Mouse (Mus musculus): ENCODE measurements at regions not wholly inside any gene's neighbourhood (a gene's known extent, or its start where the extent isn't known, plus 50 kb on each side); places are given as distances from the start of the nearest gene placed in this dataset.

DNA sequence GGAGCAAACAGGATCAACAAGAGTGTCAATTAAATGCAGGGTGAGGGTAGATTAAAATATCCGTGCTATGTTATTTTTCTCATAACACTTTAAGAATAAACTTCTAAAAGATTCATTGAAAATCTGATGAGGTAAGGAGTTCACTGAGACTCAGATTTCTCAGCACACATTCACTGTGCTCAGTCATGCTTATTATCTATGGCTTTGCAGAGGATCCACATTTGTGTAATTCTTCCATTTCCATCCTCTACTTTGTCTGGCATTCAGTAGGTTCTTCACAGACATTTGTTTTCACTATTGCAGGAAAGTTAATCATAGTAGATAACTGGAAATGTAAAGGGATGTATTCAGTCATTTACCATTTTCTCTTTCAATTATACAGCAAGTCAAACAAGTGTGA, 131.8 kb downstream of the Gm9733 start:
- no peak for TF ChIP-seq CTCF (IDR thresholded peaks at IDR 0.05; ENCODE audit: low read depth)
- 68% methylated on average over 1 of the region's 1 CpGs for WGBS

DNA sequence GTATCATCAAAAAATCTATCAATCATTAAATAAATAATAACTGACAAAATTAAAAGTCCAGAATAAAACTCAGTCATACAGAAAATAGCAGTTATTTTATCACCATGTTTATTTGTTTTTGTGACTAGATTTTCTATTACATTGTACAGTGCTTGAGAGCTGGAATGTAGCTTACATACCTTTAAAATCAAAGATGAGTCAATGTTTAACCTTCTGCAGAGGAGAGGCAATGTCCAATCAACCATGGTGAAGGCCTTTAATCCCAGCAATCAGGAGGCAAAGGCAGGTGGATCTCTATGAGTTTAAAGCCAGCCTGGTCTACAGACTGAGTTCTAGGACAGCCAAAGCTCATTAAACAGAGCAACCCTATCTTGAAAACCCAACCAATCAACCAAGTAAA, 131.1 kb downstream of the Gm9733 start:
- Histone ChIP-seq H3K9me3 (ENCODE audit: low read length) (no peaks in the 10 kb centered on the region), H3K9ac (replicated peaks; ENCODE audit: low read length) (no peak overlapping the region), H3K27ac (no peak overlapping the region), H3K4me1 (ENCODE audit: insufficient read depth, low read length) (no peaks in the 10 kb centered on the region), H3K27me3 (ENCODE audit: insufficient read depth, low read length) (no peaks in the 10 kb centered on the region), H3K4me2 (ENCODE audit: low read depth, low read length) (no peak overlapping the region), H3K4me3 (ENCODE audit: low read length) (no peak overlapping the region), H3K36me3 (ENCODE audit: insufficient read depth, low read length) (no peaks in the 10 kb centered on the region)
- DNase-seq (ENCODE audit: low spot score) (no peak), ATAC-seq (no peak)
- no peak for TF ChIP-seq CTCF (IDR thresholded peaks at IDR 0.05; ENCODE audit: low read depth)

More for the DNA sequence above, 131.8 kb downstream of the Gm9733 start:
- no peaks in the 10 kb centered on the region for H3K27me3 ChIP-seq (ENCODE audit: insufficient read depth, low read length)
- no peaks in the 10 kb centered on the region for H3K4me1 ChIP-seq (ENCODE audit: insufficient read depth, low read length)
- no peaks in the 10 kb centered on the region for H3K9me3 ChIP-seq (ENCODE audit: low read length)
- no peak overlapping the region for H3K4me2 ChIP-seq (ENCODE audit: low read depth, low read length)
- ATAC-seq (no peak), DNase-seq (ENCODE audit: low spot score) (no peak)
- no peaks in the 10 kb centered on the region for H3K36me3 ChIP-seq (ENCODE audit: insufficient read depth, low read length)
- H3K9ac ChIP-seq (replicated peaks; ENCODE audit: low read length) = no peak overlapping the region
- no peak overlapping the region for H3K4me3 ChIP-seq (ENCODE audit: low read length)
- no peak overlapping the region for H3K27ac ChIP-seq

DNA sequence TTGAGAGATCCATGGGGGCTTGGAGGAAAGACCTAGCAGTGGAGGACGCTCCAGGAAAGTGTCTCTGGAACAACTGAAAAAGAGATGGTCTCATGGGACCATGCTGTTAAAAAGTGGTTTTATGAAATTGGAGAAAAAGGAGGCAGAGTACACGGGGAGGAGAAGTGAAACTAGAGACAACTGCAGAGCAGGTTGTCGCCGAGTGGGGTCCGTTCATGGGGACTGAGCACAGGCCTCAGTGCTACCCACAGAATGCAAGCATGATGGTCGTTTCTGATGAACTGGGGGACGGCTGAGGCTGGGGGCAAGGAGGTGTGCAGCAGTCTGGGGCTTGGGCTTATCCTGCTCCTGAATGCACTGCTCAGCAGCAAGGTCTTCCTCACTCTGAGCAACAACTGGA, 129.3 kb downstream of the Gm9733 start:
- no peaks in the 10 kb centered on the region for H3K9me3 ChIP-seq (ENCODE audit: low read length)
- ATAC-seq (no peak), DNase-seq (ENCODE audit: low spot score) (no peak)
- H3K9ac ChIP-seq (replicated peaks; ENCODE audit: low read length) = no peak overlapping the region
- no peak overlapping the region for H3K27ac ChIP-seq
- H3K4me2 ChIP-seq (ENCODE audit: low read depth, low read length) = no peak overlapping the region
- H3K36me3 ChIP-seq (ENCODE audit: insufficient read depth, low read length) = no peaks in the 10 kb centered on the region
- 80% methylated on average over 7 of the region's 7 CpGs for WGBS
- no peaks in the 10 kb centered on the region for H3K27me3 ChIP-seq (ENCODE audit: insufficient read depth, low read length)
- no peaks in the 10 kb centered on the region for H3K4me1 ChIP-seq (ENCODE audit: insufficient read depth, low read length)
- TF ChIP-seq CTCF (IDR thresholded peaks at IDR 0.05; ENCODE audit: low read depth) = no peak
- no peak overlapping the region for H3K4me3 ChIP-seq (ENCODE audit: low read length)

DNA sequence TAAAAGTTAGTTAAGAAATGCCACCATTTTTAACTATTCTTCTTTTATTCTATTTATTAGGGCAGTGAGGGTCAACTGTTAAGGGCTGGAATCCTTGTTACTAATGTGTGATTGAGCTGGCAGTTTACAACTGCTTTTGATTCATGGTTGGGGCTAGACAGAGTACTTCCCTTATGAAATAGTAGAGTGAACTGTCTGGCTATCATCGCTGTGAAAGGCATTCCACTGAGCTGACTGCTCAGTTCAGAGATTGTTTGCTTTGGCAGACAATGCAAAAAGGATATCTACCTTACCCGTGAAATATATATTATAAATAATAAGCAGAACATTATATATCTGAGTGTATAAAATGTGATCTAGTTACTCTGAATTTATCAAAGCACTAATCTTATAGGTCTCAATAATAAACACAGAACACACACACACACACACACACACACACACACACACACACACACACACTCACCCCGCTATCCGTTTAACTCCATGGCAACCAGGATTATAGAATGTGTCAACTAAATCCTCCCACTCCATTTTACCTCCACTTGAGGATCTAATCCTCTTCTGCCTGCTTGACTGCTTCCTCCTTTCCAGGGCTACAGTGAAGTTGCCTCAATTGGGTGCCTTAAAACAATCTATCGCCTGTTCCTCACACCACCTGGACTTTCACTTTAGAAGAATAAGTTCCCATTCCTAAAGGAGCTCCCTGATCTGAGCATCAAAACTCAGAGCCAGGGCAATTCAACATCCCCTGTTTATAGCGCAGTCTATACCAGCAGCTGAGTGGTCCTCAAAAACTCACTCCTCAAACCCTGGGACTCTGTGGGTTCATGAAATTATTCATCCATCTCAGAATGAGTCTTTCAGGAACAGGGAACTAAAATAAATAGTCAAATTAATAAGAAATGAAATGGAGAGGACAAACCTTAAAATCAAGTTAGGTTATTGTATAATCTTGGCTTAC, 126.6 kb downstream of the Gm9733 start:
- Histone ChIP-seq H3K27ac (no peak overlapping the region), H3K9ac (replicated peaks; ENCODE audit: low read length) (no peak overlapping the region), H3K9me3 (ENCODE audit: low read length) (no peaks in the 10 kb centered on the region), H3K36me3 (ENCODE audit: insufficient read depth, low read length) (no peaks in the 10 kb centered on the region), H3K4me1 (ENCODE audit: insufficient read depth, low read length) (no peaks in the 10 kb centered on the region), H3K27me3 (ENCODE audit: insufficient read depth, low read length) (no peaks in the 10 kb centered on the region), H3K4me2 (ENCODE audit: low read depth, low read length) (no peak overlapping the region), H3K4me3 (ENCODE audit: low read length) (no peak overlapping the region)
- WGBS = 61% methylated on average over 6 of the region's 6 CpGs
- TF ChIP-seq CTCF (IDR thresholded peaks at IDR 0.05; ENCODE audit: low read depth) = no peak
- ATAC-seq (peak; percentile 66; the same call in 1 of the 2 replicates), DNase-seq (ENCODE audit: low spot score) (peak; percentile 14)

DNA sequence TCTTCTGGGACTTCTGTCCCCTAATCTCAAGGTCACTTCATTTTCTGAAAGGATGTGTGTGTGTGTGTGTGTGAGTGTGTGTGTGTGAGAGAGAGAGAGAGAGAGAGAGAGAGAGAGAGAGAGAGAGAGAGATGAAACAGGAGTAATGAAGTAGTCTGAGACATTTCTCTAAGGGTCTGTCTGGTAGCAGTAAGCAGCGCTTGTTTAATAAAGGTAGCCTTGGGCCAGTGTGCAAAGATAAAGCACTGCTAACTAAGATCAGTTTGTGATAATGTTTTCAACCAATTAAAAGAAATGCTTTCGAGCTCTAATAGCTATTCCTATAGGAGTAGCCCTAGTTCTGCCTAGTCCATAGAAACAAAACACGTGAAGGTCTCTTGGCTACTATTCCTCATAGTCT, 119.7 kb downstream of the Gm9733 start:
- 76% methylated on average over 3 of the region's 3 CpGs for WGBS
- no peak for TF ChIP-seq CTCF (IDR thresholded peaks at IDR 0.05; ENCODE audit: low read depth)
- Histone ChIP-seq H3K9me3 (ENCODE audit: low read length) (no peaks in the 10 kb centered on the region), H3K4me1 (ENCODE audit: insufficient read depth, low read length) (no peaks in the 10 kb centered on the region), H3K27ac (no peak overlapping the region), H3K4me2 (ENCODE audit: low read depth, low read length) (no peak overlapping the region), H3K27me3 (ENCODE audit: insufficient read depth, low read length) (no peaks in the 10 kb centered on the region), H3K4me3 (ENCODE audit: low read length) (no peak overlapping the region), H3K9ac (replicated peaks; ENCODE audit: low read length) (no peak overlapping the region), H3K36me3 (ENCODE audit: insufficient read depth, low read length) (no peaks in the 10 kb centered on the region)
- ATAC-seq = 0 out of 2 replicates have a peak, but pooled peaks have one; percentile 7
- peak; percentile 5 for DNase-seq (ENCODE audit: low spot score)

DNA sequence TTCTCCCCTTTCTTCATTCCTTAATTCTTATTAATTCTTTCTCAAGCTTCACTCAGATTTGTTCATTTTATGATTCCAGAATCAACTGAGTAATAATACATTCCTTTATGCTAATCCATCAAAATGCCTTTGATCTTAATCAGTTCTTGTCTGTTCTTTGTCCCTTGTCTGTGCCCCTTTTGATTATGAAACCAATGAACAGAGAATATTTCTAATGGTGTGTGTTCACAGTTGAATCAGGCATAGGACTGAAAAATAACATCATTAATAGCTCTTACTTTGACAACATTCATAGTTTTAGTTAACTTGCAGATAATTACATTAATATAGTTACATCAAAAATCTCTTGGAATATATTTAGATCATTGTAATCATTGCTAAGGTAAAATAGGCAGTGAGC, 114.5 kb downstream of the Gm9733 start:
- H3K4me2 ChIP-seq (ENCODE audit: low read depth, low read length) = no peak overlapping the region
- H3K9ac ChIP-seq (replicated peaks; ENCODE audit: low read length) = no peak overlapping the region
- no peaks in the 10 kb centered on the region for H3K9me3 ChIP-seq (ENCODE audit: low read length)
- no peaks in the 10 kb centered on the region for H3K36me3 ChIP-seq (ENCODE audit: insufficient read depth, low read length)
- no peaks in the 10 kb centered on the region for H3K4me1 ChIP-seq (ENCODE audit: insufficient read depth, low read length)
- H3K27ac ChIP-seq = no peak overlapping the region
- TF ChIP-seq CTCF (IDR thresholded peaks at IDR 0.05; ENCODE audit: low read depth) = no peak
- no peak overlapping the region for H3K4me3 ChIP-seq (ENCODE audit: low read length)
- no peaks in the 10 kb centered on the region for H3K27me3 ChIP-seq (ENCODE audit: insufficient read depth, low read length)
- no peak for DNase-seq (ENCODE audit: low spot score)
- ATAC-seq = no peak

DNA sequence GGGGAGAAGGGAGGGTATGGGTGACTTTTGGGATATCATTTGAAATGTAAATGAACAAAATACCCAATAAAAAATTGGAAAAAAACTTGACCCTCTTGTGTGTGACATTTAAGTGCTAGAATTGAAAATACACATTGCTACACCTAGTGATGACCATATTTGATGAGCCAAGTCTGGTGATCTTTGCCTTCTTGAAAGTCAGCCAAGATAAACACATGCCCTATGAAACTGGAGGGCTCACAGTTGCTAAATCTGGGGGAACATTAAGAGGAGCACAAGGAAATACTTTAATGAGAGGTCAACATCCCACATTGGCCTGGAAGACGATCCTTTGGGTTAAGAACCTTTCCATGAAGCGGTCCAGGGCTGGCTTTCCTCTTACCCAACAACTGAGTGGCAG, 112.8 kb downstream of the Gm9733 start:
- no peak for DNase-seq (ENCODE audit: low spot score)
- H3K4me3 ChIP-seq (ENCODE audit: low read length) = no peak overlapping the region
- no peak overlapping the region for H3K27ac ChIP-seq
- no peaks in the 10 kb centered on the region for H3K4me1 ChIP-seq (ENCODE audit: insufficient read depth, low read length)
- WGBS = 82% methylated on average over 2 of the region's 2 CpGs
- H3K27me3 ChIP-seq (ENCODE audit: insufficient read depth, low read length) = no peaks in the 10 kb centered on the region
- ATAC-seq = no peak
- H3K9me3 ChIP-seq (ENCODE audit: low read length) = no peaks in the 10 kb centered on the region
- H3K4me2 ChIP-seq (ENCODE audit: low read depth, low read length) = no peak overlapping the region
- H3K36me3 ChIP-seq (ENCODE audit: insufficient read depth, low read length) = no peaks in the 10 kb centered on the region
- no peak overlapping the region for H3K9ac ChIP-seq (replicated peaks; ENCODE audit: low read length)
- TF ChIP-seq CTCF (IDR thresholded peaks at IDR 0.05; ENCODE audit: low read depth) = no peak
